Mouse (Mus musculus) megakaryocyte progenitor cell, adult 5-6 weeks (primary cell): ENCODE data around the gene Tmed1. TPM values are rescaled to one million over a fixed set of nuclear protein-coding genes. Genes with fewer than 3 reads are reported as not detected.
A peak's percentile ranks its signal among the peaks of the same experiment; 100 is the strongest.
"Not testable (repeated sequence)": the region's sequence is repeated elsewhere in the genome, so short reads cannot be mapped to it uniquely, and the experiment has no call there.

Experiments
- ATAC-seq: replicated peaks from 2 replicates; pipeline ENCODE4 v1.8.0; 2016; ENCODE audit warnings: mild to moderate bottlenecking, moderate TSS enrichment, inconsistent platforms; ENCODE audit not compliant: poor library complexity
- total RNA-seq, 2 experiments: library from RNA; stranded (forward) in 1 of 2; stranded (reverse) in 1 of 2; fragments of 157-497, 149-512 nt in 1 of 2; fragments of 200-1000 nt in 1 of 2; gene quantifications; 2 replicates each; pipeline versions ENCODE4 v1.2.3 to v1.2.4; 2015 to 2017

Tmed1 gene
- 8.5 and 8.6 TPM in 2 replicates for total RNA-seq (2015)
- total RNA-seq (2017) = 16.2 and 19.5 TPM in 2 replicates

GRCm38 (mm10) chr9:21509772-21510688 lies at the start of gene Tmed1:
Tmed1 (minus strand) TSS chr9:21510252.
- peak; percentile 82 for ATAC-seq

- no peak for ATAC-seq
These were observed 49.1 kb upstream of the Tmed1 start for GRCm38 (mm10) chr9:21559151-21559550.

DNA sequence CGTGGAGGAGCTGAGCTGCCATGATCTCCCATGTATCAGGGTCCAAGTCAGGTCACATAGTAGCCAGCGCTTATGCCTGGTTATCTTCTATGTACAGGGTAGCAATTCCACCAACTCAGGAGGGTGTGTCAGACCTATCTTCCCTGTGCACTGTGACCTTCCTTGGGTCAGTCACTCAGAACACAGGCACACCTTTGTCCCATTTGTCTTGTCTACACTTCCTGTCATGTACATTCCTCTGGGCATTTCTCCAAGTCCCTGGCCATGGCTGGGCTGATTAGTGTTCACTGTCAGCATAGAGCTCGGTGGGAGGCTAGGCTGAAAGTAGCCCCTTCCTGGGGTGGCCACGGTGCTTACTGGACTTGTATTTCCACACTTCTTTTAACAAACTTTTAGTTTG lies 48.3 kb upstream of the Tmed1 start:
- peak; percentile 98 for ATAC-seq

DNA sequence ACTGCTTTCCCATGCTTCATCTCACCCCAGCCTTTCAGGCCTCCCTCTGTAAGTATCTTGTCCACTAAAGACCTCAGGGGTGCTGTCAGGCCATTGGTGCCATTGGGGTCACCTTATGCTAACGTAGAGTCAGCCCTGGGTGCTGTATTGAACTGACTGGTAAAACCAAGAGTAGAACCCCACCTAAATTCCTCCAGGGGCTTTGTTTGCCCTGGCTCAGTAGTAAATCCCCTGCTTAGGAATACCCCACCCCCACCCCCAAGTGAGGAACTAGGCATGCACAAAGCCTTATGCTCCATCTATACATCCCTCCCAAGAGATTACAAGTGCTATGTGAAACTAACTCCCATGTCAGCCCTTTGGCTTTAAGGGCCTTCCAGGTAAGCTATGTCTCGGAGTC lies 47.5 kb upstream of the Tmed1 start:
- no peak for ATAC-seq

DNA sequence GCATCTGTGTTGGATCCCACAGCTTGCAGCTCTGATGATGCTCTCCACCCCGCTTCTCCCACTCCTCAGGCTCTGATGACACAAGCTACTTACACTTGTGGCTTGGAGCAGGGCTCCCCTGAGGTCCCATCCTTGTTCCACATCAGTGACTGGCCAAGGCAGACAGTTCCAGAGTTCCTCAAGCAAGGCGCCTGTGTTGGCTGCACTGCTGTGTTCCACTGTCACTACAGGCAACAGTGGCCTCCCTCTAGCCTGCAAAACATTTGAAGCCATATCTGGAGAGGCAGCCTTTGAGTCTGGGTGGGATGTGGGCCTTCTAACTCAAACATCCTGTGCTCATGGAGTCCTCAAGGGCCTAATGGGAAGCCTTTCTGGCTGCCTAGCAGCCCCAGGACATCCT lies 46.9 kb upstream of the Tmed1 start:
- ATAC-seq = no peak

DNA sequence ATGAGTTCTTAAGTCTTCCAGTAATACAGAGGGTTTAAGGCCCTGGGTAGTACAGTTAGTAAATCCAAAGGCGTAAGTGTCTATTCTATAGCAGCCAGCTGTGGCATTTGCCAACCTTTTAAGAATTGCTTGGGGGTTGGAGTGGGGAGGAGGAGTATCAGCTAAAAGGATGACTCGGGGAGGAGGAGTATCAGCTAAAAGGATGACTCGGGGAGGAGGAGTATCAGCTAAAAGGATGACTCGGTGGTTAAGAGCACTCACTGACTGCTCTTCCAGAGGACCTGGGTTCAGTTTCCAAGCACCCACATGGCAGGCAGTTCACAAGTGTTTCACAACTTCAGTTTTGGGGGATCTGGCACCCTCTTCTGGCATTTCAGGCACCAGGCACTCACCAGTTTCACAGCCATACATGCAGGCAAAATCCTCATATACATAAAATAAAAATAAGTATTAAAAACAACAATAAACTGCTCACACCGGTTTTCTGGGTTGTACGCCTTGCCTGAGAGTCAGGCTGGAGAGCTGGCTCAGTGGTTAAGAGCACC lies 45.2 kb upstream of the Tmed1 start:
- ATAC-seq = no peak

GRCm38 (mm10) chr9:21553607-21554273 lies 43.7 kb upstream of the Tmed1 start:
- no peak for ATAC-seq

DNA sequence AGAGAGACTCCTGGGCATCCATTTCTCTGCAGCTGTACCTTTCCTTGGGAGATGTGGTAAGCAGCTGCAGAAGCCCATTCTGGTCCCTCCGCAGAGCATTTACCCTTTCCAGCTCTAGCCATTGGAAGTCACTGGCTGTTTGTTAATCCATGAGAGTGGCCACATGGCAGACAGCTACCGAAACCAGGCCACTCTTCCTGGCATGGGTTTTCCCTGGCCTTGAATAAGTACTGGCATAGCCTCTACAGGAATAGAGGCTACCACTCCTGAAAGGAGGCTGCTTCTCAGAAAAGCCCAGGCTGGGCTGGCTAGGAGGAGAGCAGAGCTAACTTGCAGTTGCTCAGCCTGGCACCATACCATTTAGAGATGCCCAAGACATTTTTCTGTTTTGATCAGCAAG lies 41.0 kb upstream of the Tmed1 start:
- no peak for ATAC-seq

- ATAC-seq = 0 out of 2 replicates have a peak, but pooled peaks have one; percentile 3
These were observed 37.3 kb upstream of the Tmed1 start for GRCm38 (mm10) chr9:21547075-21547941.

DNA sequence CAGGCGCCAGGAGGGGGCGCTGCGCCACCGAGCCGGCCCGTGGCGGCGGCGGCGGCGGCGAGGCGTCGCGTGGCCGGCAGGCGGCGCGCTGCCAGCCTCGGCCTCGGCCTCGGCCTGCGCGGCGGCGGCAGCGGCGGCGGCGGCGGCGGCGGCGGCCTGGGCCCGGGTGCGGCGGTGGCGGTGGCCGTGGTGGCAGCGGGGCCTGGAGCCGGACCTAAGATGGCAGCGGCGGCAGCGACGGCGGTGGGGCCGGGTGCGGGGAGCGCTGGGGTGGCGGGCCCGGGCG lies 36.7 kb upstream of the Tmed1 start, which contains the start of gene Carm1:
Gene Carm1 (plus strand): TSS at position 106 of the 286 bp plus-strand sequence.
- ATAC-seq = no peak

DNA sequence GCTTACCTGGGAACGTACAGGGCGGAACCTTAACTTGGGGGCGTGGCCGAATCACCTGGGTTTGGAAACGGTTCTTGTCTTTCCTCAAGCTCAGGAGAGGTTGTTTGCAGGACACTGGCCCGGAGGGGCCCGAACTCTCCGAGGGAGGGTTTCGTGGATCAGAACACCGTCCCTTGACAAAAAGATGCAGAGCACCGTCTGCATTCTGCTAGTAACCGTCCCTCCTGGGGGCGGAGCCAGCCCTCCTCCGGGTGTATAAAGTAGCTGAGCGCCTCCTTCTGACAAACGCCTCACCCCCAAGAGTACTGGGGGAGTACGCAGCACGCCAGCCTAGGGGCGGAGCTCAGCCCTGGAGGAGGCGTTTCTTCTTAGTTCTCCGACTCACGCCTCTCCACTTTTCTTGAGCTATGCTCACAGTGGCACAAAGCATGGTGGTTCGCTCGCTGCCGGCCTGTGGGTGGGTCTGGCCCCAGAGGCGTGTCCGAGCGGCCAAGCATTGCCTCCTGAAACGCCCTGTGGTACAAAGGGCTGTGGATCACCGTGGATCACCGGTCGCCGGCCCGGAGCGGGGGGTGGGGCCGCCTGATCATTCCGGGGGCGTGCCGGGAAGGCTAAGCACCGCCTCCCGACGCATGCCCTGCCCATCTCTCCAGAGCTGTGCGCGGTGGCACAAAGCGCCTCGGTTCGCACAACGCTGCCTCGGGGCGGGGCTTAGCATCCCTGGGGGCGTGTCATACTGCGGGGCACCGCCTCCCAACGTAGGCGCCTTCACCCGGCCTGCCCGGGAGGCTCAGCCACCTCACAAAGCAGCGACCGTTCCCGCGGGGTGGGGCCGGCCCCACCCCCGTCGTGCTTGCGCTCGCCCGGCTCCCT lies 36.1 kb upstream of the Tmed1 start:
- peak; percentile 83 for ATAC-seq

DNA sequence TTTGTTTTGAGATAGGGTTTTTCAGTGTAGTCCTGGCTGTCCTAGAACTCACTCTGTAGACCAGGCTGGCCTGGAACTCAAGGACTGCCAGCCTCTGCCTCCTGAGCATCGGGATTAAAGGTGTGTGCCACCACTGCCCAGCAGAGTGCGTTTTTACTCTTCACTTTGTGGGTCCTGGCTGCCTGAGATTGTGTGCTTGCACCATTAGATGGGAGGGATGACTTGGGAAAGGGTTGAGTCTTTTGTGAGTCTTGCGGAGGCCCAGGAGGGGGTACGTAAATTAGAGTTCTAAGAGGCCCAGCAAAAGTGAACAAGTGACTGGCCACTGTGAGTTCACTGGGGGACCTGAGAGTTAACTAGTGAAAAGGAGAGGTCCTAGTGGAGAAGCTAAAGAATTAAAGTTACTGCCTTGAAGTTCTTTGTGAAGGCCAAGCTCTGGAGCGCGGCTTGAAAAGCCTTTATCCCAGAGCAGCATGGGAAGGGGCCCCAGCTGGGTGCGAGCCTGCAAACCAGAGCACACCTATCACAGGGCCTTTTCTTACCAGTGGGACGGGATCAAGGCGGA lies 35.4 kb upstream of the Tmed1 start:
- peak; percentile 30 for ATAC-seq

DNA sequence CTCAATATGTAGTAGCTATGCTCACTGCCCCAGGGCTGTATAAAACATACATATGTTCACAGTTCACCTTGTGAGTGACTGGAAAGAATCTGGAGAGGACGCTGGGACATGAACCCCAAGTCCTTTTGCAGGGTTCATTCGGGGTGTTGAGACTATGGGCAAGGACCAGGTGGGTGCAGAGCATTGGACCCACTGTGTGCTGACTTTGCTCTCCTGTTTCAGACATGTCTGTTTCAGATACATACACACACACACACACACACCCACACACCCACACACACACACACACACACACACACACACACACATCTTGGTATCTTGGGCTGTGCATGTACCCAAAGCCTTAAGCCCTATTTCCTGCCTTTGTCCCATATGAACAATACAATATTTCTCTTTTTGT lies 31.9 kb upstream of the Tmed1 start:
- ATAC-seq = not testable (repeated sequence)

DNA sequence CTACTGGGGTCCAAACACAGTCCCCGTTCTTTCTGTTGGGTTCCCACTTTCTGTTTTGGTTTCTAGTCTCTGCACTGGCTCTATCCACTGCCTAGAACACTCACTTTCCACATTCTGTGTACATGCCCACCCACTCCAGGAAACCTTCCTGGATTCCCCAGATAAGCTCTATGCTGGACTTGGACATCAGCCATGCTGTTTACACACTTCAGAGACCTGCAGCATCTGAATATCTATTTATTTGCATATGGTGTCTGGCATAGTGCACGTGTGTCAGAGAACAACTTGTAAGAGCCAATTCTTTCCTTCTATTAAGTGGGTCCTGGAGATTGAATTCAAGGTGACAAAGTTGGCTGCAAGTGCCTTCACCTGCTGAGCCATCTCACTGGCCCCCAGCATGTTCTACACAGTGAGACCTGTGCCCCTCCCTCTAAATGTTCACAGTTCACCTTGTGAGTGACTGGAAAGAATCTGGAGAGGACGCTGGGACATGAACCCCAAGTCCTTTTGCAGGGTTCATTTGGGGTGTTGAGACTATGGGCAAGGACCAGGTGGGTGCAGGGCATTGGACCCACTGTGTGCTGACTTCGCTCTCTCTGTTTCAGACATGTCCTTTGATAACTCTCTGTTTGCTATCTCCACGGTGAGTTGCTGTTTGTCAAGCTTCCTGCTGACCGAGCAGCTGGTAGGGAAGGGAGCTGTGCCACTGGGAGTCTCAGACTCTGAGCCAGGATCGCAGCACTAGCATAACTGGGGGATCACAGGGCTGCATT lies 30.1 kb upstream of the Tmed1 start:
- peak; percentile 60 for ATAC-seq

DNA sequence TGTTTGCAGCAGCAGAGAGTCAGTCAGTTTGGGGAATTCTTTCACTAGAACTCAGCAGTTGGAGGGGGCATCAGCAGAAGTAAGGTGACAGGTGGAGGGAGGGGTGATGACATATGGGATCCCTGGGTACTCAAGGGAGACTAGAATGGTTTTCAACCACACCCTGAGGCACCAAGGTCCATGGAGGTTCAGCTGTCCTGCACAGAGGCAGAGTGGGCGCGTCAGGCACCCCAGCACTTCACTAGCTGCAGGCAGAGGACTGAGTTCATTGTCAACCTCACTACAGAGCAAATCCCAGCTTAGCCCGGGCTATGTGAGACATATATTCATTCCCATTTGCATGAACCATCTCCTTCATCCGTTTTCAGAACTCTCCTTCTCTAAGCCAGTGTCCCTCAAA lies 27.0 kb upstream of the Tmed1 start:
- ATAC-seq = no peak

GRCm38 (mm10) chr9:21536501-21536900 lies 26.4 kb upstream of the Tmed1 start:
- peak; percentile 51 for ATAC-seq

GRCm38 (mm10) chr9:21527917-21528324 lies 17.9 kb upstream of the Tmed1 start:
- ATAC-seq = peak; percentile 64

GRCm38 (mm10) chr9:21527100-21527801 lies 17.2 kb upstream of the Tmed1 start:
- ATAC-seq = no peak
